Mouse (Mus musculus) urinary bladder, postnatal 10 days (tissue): ENCODE measurements around the gene Cpeb2.

Experiments
- DNase-seq: peaks from one replicate; pipeline ENCODE4 v3.0.0; 2022; ENCODE audit warnings: low spot score

Gene Cpeb2

DNA sequence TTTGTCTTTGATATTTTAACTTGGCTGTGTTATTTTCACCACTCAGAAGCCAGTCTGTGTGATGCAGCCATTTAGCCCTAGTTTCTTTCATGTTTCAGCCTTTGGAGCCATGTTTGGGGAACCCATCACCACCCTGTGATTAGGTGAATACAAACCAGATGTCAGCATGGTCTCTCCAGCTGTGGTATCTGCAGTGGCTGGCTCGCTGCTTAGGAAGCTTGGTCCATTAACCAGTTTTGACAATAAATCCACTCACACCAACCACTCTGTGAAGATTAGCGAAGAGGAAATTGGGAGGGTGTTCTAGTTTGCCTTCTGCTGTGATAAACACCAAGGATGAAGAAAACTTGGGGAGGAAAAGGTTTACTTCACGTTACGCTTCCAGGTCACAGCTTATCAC lies 92.6 kb downstream of the Cpeb2 start:
- no peak for DNase-seq

DNA sequence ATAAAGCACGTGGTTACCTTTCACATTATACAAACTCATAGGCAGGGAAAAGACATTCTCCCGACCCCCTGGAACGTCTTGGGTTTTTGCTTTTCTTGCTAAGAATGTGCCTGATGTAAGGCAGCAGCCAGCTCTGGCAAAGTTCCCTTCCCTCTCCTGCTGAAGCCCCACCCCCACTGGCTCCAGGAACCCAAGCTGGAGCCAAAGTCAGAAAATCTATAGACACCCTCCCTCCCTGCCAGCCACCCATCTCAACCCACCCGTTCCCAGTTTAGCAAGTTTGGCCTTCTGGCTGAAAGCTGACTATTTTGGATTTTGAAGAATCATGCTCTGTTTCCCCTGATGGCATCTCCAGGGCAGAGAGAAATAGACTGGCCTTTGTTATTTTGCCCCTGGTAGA lies 95.6 kb downstream of the Cpeb2 start:
- DNase-seq = no peak

GRCm38 (mm10) chr5:43330260-43330659 lies 97.3 kb downstream of the Cpeb2 start:
- no peak for DNase-seq

DNA sequence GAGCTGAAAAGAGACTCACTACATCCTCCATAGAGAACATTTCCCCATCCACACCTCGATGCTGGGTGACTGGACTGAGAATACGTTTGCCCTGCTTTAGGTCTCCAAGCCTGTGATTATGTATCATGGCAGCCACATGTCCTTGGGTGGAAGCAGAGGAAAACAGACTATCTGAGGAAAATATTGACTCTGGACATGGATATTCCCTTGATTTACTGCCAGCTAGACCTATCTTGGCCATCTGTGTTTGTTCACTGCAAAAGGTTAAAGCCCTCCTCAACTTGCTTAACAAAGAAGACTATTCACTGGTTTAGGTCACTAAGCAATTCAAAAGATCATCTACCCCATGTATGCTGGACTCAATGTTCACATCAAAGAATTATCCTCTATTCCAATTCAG lies 101.5 kb downstream of the Cpeb2 start:
- DNase-seq = no peak

DNA sequence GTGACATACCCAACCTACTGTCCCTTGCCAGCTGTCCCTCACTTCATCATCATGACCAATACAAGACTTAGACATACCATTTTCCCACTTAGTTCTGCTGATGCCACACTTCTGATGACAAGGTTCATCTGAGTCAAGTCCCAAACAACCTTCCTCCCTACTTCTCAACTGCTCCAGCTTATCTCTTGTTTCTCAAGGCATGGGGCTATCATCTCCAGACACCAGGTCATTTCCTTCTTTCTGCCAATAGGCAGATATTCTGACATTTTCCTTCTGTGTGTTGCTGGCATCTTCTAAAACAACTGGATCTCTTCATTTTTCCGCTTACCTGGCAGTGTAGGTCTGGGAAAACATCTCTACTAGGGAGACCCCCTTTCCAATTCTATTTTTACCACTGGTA lies 104.2 kb downstream of the Cpeb2 start:
- no peak for DNase-seq

DNA sequence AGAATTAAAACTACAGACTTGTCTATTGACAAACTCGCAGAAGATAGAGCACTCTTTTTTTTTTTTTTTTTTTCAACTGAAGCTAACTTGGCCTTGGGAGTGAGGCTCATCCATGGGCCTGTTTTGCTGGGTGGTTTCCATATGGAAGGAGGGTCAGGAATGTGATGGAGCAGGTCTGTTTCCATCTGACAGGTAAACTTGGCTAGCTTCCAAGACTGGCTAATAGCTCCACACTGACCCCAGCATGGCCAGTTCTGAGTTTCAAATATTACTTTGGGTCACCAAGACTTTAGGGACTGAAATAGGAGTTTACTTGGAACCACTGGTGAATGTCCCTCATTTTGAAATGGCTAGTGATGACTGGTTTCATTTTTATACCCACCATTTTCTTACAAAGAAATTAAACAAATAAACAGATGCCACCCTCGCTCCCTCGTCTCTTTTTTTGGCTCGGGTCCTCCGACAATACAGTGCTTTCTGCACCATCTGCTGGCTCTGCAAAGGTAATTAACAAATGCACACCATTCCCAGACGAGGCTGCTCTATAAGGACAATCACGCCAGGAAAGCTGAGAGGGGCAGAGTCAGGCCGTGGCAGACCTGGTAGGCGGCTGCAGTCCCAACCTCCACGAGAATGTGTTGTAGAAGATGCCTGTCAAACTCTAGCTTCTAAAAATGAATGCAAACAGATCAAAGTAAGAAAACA lies 106.0 kb downstream of the Cpeb2 start:
- no peak for DNase-seq
